Mouse (Mus musculus): ENCODE results near the gene Fam208b. TPM values are rescaled to one million over a fixed set of nuclear protein-coding genes. Genes with fewer than 3 reads are reported as not detected.

The Fam208b gene
- total RNA-seq (2021), result 10 to 100 TPM; 13.7 to 14.9 TPM
- long read RNA-seq, experiment 1, result 0 reads
- long read RNA-seq, experiment 2, partial matches to known transcripts, result 1 of 2 reads
- long read RNA-seq, experiment 2, other reads (novel, unspliced or antisense), result 1 of 2 reads

DNA sequence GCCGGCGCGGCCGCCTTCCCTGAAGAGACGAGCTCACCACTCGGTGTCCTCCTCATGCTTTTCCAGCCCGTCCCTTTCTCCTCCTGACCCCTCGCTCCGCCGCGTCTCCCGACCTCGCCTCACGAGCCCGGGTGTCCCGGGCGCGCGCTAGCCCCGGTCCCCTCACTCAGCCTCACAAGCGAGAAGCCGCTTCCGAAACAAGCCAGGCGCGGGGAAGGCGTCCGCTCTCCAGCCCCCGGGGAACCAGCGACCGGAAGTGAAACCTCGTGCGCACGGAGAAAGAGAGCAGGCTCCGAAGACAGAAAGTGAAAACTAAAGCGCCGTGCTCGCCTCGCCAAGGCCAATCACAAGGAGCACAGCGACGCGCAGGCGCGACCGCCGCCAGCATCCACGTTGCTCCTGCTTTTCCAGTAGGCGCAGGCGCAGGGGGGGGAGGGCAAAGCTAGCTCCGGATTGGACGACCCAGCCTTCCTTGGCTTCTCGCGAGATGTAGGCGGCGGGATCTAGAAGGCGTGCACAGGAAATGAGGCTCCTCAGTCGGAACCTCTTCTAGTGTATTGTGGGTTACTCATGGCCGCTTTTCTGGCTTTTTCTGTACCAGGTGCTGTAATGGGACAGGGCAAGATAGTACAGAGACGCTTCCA is at the start of gene Fam208b:
TSS of gene Fam208b (minus strand) at position 314 of the 644 bp plus-strand sequence.
- peak; percentile 98 for DNase-seq
- intact Hi-C loops (cut with DNase I), result loop anchor here (5.0 kb wide), 1 partner anchor 74 kb away; the partner anchor contains the start of gene Gdi2

DNA sequence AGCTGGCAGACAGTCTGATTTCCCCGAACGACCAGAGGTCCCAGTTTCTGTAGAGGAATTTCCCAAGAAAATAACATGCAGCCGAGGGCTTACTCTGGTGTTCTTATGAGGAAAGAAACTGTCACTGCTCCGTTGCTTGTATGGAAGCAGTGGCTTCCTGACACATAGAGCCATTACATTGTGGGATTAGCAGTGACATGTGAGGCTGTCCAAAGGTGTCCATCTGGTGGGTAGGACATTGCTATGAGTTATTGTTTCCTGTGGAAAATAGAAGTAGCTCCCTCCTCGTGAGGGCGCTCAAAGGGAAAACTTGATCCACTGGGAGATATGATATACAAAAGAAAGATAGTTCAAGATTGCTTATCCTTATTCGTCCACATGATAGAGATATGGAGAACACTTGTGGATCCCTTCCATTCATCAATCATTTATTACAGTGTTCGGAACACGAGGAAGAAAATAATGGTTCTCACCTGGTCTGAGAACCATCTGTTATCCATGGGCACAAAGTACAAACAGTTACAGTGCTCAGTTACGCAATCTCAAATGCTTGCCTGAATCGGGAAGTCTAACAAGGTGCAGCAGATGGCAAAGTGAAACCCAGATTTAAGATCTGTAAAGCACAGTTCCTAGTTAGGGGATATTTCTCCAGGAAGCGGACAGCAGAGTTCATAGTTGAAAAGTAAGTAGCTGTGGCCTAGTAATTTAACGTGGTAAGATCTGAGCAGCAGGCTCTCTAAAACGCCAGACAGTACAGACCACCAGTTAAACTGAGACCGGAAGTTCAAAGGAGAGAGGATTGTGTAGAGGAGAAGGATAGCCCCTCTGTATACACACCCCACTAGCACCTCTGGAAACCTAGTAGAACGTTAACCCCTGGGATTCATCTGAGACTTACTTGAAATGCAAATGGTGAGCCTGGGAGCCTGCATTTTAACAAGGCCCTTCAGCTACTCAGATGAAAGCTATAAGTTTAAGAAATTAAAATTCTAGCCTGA is 48.6 kb upstream of the Fam208b start:
- no peak for DNase-seq
- intact Hi-C loops (cut with DNase I), result no loop called here

DNA sequence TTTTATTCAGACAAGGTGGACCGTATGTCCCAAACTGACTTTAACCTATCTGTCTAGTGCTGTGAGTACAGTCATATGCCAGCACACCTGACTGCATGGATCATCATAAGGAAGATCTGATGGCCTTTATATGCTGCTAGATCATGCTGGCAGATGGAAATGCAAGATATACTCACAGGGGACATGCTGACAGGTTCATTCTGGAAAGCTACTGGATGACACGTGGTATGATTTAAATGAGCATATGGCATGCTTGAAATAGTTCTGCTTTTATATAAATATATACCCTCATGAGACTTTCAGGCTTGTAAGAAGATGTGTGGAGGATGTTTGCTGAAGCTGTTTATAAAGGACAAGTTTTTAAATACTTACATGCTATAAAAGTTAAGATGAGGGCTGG is 43.5 kb upstream of the Fam208b start:
- intact Hi-C loops (cut with DNase I), result no loop called here
- no peak for DNase-seq

DNA sequence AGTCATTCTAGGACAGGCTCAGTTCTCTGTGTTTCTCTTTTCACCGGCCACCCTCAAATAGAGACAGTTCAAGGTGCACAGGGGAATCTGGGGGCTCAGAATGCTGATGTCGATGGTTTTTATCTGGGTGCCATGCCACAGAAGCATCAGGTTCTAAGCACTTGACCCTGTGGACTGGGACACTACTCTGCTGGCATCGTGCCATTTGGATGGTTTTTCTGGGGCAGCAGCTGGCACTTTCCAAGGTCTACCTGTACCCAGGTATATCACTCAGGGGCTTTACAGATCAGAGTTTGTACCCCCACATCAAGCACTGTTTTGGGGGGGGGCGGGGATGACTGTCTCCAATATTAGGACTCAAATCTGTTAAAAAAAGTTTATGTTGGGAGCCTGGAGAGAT is 39.7 kb upstream of the Fam208b start:
- DNase-seq, result no peak
- intact Hi-C loops (cut with DNase I), result no loop called here

DNA sequence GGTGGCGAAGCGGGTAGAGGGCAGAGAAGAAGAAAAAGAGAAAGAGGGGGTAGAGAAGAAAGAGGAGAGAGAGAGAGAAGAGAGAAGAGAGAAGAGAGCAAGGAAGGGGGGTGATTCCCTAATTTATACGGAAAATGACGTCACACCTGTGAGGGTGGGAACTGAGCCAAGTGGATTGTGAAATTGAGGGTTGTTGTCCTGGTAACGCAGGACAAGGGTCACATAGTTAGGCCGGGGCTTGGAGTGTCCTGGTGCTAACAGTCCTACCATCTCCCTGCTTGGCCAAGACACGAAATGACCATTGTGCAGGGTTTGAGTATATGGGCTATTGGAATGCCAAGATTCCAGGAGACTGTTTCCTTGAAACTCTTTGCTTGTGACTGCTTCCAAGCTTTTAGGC is 35.7 kb upstream of the Fam208b start:
- intact Hi-C loops (cut with DNase I), result no loop called here
- no peak for DNase-seq

DNA sequence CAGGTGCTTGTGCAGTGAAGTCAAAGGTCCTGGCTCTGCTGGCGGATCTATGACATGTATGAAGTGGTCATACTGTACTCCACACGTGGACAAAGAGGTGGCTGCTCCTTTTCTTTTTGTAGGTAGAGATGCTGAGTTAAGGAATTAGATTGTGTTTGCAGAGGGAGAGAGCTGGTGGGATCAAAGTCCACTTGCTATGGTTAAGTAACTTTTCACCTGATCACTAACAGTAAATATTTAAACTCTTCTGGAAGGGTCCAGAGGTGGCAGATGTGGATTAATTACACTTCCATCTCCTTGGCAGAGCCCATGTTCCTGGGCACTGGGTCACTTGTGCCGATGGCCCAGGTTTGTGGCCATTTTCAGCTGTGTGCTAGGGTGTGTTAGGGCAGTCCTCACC is 35.0 kb upstream of the Fam208b start:
- DNase-seq, result no peak
- intact Hi-C loops (cut with DNase I), result no loop called here

DNA sequence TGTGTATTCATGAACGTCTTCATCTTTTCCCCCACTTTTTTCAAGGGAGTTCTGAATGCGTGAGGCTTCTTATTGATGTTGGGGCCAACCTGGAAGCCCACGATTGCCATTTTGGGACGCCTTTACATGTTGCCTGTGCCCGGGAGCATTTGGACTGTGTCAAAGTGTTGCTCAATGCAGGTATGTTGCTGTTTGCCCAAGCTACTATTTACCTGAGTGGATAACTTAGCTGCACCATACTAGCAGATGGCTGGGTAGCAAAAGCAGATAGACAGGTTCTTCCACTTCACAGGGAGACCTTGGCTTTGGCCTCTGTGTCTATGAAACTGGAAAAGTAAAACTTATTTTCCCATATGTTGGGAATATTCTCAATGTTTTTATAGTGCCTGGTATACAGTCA is 34.0 kb upstream of the Fam208b start:
- intact Hi-C loops (cut with DNase I), result no loop called here
- no peak for DNase-seq

DNA sequence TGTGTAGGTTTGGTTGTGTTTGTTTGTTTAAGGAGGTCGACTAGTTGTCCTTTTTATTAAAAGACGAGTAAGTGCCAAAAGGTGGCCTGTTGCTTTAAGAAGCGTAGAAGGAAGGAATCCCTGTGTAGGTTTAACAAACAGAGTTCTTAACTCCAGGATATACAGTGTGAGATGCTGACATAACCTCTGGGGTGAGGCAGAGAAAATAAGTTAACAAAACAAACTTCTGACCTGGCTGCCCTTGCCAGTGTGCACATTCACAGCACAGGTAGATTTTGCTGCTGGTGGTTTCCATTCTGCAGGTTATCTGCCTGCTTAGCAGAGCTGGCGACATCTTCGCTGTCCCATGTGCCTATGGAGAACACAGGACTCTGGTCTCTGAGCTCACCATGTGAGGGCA is 31.6 kb upstream of the Fam208b start:
- no peak for DNase-seq
- intact Hi-C loops (cut with DNase I), result no loop called here

DNA sequence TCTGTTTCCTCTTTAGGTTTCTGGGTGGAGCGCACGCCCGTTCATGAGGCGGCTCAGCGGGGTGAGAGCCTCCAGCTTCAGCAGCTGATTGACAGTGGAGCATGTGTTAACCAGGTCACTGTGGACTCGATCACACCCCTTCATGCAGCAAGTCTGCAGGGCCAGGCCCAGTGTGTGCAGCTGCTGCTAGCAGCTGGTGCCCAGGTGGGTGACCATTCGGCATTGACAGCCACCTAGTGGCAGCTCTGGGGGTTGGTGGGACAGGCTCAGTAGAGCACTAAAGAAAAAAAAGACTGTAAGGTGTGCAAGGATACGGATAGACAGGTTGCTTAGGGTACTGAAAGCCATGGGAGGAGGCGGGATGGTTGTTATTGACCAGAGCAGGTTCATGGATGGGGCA is 31.1 kb upstream of the Fam208b start:
- peak; percentile 12 to 32 for DNase-seq
- intact Hi-C loops (cut with DNase I), result no loop called here

DNA sequence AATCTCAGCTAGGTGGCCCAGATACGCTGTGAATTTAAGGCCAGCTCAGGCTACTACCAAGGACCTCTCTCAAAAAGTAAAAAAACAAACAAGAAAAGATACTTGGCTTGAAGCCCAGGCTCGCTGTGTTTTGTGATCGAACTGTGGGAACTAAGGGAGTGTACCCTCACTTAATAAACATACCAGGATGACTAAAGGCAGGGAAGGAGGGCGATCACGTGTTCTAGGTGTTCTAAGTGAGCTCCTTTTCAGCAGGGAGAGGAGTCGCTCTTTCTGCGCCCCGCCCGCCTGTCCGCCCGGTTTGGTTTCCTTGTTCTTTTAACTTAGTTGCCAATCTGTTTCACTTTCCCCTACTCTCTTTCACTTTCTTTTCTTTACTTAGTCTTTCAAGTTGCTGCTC is 25.9 kb upstream of the Fam208b start:
- no peak for DNase-seq
- intact Hi-C loops (cut with DNase I), result loop anchor here (10.0 kb wide), 1 partner anchor 232 kb away; no protein-coding TSS in a partner anchor

DNA sequence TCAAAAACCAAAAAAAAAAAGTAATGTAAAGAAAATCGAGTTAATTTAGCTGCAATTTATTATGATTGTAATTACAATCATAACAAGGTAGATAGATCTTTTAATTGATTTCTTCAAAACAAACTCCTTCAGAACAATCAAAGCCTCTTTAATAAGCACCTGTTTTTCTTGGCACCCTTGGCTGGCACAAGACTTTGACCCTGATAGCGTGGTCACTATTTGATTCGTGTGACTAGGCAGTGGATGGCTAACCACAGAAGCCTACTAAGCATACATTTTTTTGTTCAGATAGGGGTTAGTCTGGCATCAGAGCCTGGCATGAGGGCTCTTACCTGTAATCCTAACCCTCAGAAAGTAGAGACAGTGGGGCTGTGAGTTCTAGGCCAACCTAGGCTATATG is 24.2 kb upstream of the Fam208b start:
- no peak for DNase-seq
- intact Hi-C loops (cut with DNase I), result loop anchor here (10.0 kb wide), 1 partner anchor 230 kb away; no protein-coding TSS in a partner anchor

DNA sequence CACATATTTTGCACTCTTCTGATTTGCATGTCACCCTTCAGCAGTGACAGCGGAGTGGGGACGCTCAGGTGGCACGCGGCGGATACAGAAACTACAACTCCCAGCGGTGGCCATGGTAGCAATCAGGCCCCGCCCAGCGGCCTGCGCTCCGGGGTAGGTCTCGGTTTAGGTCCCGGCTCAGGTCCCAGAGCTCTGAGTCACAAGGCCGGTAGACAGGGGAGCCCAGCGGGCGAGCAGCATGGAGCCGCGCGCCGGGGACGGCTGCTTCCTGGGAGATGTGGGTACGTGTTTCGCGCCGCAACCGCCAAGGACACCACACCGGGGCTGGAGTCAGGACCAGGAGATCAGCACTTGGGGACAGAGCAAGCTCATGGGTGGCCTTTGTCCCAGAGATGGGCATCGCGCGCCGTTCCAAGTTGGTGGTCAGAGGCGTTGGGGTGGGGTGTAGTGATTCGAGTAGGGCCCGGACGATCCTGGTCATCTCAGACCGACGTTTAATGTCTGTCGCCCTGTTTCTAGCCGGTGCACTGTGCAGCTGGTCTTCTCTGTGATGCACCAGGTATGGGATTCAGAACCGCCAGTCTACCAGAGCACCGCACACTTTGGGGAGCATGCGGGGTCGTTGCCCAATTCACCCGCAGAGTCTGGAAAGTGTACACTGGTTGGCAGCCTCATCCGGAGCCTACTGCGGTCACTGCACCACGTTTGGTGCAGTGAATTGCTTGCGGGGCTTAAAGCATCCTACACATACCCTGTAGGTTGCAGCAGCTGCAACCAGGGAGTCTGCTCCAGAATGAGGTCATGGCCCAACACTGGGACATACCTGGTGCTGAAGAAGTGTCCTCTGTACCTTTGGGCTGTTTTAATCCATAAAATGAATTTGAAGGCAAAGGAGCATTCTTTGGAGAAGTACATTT is 23.2 kb upstream of the Fam208b start, which contains the start of gene Asb13:
TSS of gene Asb13 (plus strand) at position 138 of the 917 bp plus-strand sequence.
- DNase-seq, result peak; percentile 82
- intact Hi-C loops (cut with DNase I), result loop anchor here (2.0 to 10.0 kb wide), 2 partner anchors 21 to 229 kb away; no protein-coding TSS in a partner anchor

DNA sequence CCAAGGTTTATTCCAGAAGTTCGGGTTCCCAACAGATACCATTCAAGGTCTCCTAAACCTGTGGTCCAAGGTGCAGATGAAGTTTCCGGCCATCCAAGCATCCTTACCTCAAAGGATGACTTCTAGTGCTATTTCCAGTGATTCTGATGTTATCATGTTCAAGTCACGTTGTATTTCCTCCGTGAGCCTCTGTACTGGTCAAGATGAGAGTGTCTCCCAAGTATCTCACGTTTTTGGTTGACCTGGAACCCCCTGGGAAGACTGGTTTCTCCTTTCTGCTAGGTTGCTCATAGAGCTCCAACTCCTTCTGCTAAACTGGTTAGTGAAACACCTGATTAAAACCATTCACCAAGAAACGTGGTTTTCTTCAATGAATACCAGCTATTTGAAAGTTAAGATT is 22.2 kb upstream of the Fam208b start:
- intact Hi-C loops (cut with DNase I), result loop anchor here (2.0 to 10.0 kb wide), 2 partner anchors 20 to 228 kb away; no protein-coding TSS in a partner anchor

DNA sequence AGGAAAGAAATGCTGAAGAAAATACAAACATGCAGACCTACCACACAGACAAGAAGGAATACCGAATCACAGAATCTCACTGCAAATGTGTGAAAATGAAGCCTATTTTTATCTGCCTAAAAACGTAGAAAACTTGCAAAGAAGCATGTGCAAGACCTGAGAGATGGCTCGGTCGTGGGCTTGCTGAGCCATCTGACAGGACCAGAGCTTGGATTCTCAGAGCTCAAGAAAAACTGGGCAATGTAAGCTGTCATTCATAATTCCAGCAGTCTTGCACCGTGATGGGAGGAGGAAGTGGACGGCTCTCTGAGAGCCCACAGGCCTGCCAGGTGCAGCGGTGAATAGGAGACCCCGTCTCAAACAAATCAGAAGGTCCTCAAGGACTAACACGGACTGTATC is 21.6 kb upstream of the Fam208b start:
- intact Hi-C loops (cut with DNase I), result loop anchor here (2.0 to 10.0 kb wide), 2 partner anchors 20 to 228 kb away; no protein-coding TSS in a partner anchor

More for the DNA sequence above, 22.2 kb upstream of the Fam208b start:
- no peak for DNase-seq

DNA sequence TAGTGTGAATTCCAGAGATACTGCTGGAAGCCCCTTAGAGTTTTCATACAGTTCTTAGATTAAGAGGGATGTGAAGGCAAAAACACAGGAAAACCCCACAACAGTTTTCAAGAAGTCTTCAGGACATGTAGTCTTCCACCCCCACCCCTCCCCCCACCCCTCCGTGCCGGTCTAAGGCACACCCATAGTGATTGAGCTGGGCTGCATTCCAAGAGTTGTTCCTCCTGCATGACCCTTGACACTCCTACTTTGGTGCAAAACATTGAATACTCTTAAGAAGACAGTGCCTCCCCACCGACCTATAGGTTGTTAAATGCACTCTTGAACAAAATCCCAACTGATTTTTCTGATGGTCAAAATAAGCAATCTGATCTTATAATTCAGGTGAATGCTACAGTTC is 17.2 kb upstream of the Fam208b start:
- intact Hi-C loops (cut with DNase I), result no loop called here
- DNase-seq, result no peak

More for the DNA sequence above, 21.6 kb upstream of the Fam208b start:
- DNase-seq, result no peak

DNA sequence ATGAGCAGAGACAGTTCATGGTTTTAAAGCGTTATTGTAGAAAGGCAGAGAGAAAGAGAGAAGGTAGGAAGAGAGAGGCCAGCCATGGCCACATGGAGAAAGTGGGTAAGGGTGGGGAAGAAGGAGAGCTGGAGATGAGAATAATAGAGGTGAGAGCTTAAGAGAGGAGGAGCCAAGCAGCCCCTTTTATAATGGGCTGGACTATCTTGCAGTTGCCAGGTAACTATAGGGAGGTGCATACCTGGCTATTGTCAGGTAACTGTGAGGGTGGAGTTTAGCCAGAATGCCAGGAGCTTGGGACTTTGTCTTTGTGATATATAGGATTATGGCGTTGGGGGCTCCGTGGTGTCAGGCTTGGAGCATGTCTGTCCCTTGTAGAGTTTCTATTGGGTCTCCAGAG is 16.2 kb upstream of the Fam208b start:
- no peak for DNase-seq
- intact Hi-C loops (cut with DNase I), result no loop called here

DNA sequence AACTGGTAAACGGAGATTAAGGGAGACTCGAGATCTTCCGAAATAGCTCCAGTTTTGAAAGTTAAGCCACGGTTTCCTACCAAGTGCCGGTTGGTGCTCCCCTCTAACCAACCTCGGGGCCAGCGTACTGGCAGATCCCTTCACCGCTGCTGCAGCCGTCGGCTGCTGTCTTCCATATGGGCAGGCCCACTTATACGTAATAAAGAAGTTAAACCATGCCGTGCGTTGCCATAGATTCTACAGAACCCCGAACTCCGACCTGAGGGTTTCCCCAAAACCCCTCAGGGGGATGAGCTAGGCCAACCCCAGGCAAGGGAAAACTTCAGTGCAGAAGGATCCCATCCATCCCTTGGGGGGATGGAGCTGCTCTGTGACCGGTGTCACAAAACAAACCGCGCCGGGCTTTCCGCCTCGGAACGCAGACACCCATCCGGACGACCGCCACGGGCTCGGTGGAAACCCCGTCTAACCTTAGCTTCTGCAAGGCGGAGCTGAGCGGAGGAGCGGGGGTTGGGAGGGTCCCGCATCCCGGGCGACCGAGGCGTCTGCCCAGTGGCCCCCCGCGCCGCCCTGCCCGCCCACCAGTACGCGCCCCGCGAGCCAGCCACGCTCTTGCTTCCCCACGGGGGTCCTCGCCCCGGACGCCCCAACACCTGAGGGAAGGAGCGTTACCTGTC is 652 bp downstream of the Fam208b start:
- DNase-seq, result peak in 1 of 2 experiments; percentile 4
- intact Hi-C loops (cut with DNase I), result loop anchor here (5.0 kb wide), 1 partner anchor 73 kb away; the partner anchor contains the start of gene Gdi2

DNA sequence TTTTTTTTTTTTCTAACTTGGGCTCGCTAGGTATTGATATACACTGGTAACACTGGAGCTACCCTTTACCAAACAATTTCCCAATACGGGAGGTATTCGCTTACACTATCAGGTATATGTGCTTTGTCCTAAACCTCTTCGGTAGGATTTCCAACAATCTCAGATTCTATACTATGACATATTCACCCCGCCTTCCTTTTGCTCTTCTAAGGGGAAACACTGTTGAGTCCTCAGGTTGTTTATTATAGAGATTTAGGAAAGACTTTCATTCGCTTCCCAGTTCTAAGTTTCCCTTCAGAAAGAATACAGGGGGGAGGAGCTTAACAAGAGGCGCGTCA is 1.2 kb downstream of the Fam208b start:
- intact Hi-C loops (cut with DNase I), result loop anchor here (5.0 kb wide), 1 partner anchor 72 kb away; the partner anchor contains the start of gene Gdi2
- DNase-seq, result no peak

DNA sequence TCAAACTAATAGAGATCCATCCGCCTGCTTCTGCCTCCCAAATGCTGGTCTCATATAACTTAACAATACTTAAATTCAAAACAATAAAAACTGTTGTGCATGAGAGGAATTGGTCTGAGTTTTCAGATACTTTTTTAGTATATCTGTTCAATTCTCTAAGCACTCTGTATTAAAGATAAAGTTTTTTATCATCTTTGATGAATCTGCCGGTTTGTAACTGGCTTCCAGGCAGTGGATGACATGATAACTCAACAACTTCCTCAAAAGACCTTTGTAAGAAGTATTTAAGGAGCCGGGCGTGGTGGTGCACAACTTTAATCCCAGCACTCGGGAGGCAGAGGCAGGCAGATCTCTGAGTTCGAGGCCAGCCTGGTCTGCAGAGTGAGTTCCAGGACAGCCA is 14.7 kb downstream of the Fam208b start:
- intact Hi-C loops (cut with DNase I), result no loop called here
- no peak for DNase-seq

Data from heart, postnatal 14 days (tissue).